Mouse (Mus musculus) urinary bladder, postnatal 10 days (tissue): ENCODE results near the gene AC124502.3.

ENCODE experiments used
- DNase-seq: peaks from one replicate; pipeline ENCODE4 v3.0.0; 2022; ENCODE audit warnings: low spot score

The AC124502.3 gene

GRCm38 (mm10) chr19:5032686-5033085, 6.0 kb upstream of the AC124502.3 start:
- DNase-seq, result no peak

GRCm38 (mm10) chr19:5036577-5036976, 2.1 kb upstream of the AC124502.3 start:
- DNase-seq, result no peak

GRCm38 (mm10) chr19:5037678-5038571, 766 bp upstream of the AC124502.3 start:
- no peak for DNase-seq

GRCm38 (mm10) chr19:5039301-5040114, 817 bp downstream of the AC124502.3 start:
- no peak for DNase-seq

GRCm38 (mm10) chr19:5040862-5041523, 2.3 kb downstream of the AC124502.3 start, which contains the start of gene Brms1:
Brms1 (plus strand) TSS chr19:5041354.
- DNase-seq, result peak; percentile 70

GRCm38 (mm10) chr19:5041588-5041987, 2.9 kb downstream of the AC124502.3 start:
- no peak for DNase-seq

- no peak for DNase-seq
Measured at GRCm38 (mm10) chr19:5045531-5045930, 6.8 kb downstream of the AC124502.3 start.

GRCm38 (mm10) chr19:5048138-5049056, 9.7 kb downstream of the AC124502.3 start:
- no peak for DNase-seq

GRCm38 (mm10) chr19:5049325-5049724, 10.6 kb downstream of the AC124502.3 start:
- DNase-seq, result no peak

GRCm38 (mm10) chr19:5050047-5050905, 11.6 kb downstream of the AC124502.3 start, which contains the start of gene Rin1:
Rin1 (plus strand) TSS chr19:5050481.
- no peak for DNase-seq

- DNase-seq, result no peak
Measured at GRCm38 (mm10) chr19:5051031-5051430, 12.3 kb downstream of the AC124502.3 start.

GRCm38 (mm10) chr19:5051515-5051914, 12.8 kb downstream of the AC124502.3 start:
- DNase-seq, result no peak

GRCm38 (mm10) chr19:5052166-5052822, 13.6 kb downstream of the AC124502.3 start:
- no peak for DNase-seq

GRCm38 (mm10) chr19:5052853-5053252, 14.2 kb downstream of the AC124502.3 start:
- DNase-seq, result no peak

GRCm38 (mm10) chr19:5053909-5054308, 15.2 kb downstream of the AC124502.3 start:
- DNase-seq, result no peak

- DNase-seq, result no peak
Measured at GRCm38 (mm10) chr19:5056251-5056650, 17.6 kb downstream of the AC124502.3 start.

GRCm38 (mm10) chr19:5057876-5058775, 19.4 kb downstream of the AC124502.3 start:
- no peak for DNase-seq
